Mouse (Mus musculus) hindbrain, embryonic 13.5 days (tissue): Measurements from ENCODE around the gene Srcin1. TPM values are rescaled to one million over a fixed set of nuclear protein-coding genes. Genes with fewer than 3 reads are reported as not detected.

Experiments used
- ATAC-seq: fragments of 200-750 bp; cut with Nextera tagmentation; 2 replicates; pipeline ENCODE4 v1.8.0; 2017; ENCODE audit warnings: moderate TSS enrichment; ENCODE audit not compliant: low FRiP score
- H3K27ac ChIP-seq: fragments of 300-500 bp; sonication (generic); 2 replicates; pipeline ENCODE4 v1.5.1; 2015; ENCODE audit warnings: inconsistent platforms, mild to moderate bottlenecking, moderate library complexity
- H3K27me3 ChIP-seq: fragments of 300-500 bp; sonication (generic); 2 replicates; pipeline ENCODE4 v1.6.1; 2015; ENCODE audit warnings: mild to moderate bottlenecking, inconsistent platforms
- H3K36me3 ChIP-seq: fragments of 300-500 bp; sonication (generic); 2 replicates; pipeline ENCODE4 v1.6.1; 2015; ENCODE audit warnings: mild to moderate bottlenecking, inconsistent platforms
- H3K4me1 ChIP-seq: fragments of 300-500 bp; sonication (generic); replicated peaks from 2 replicates; pipeline ENCODE4 v1.6.1; 2015; ENCODE audit warnings: inconsistent platforms
- H3K4me2 ChIP-seq: fragments of 300-500 bp; sonication (generic); 2 replicates; pipeline ENCODE4 v1.6.1; 2015; ENCODE audit warnings: inconsistent platforms, mild to moderate bottlenecking, moderate library complexity
- H3K4me3 ChIP-seq: fragments of 300-500 bp; sonication (generic); 2 replicates; pipeline ENCODE4 v1.5.1; 2015; ENCODE audit warnings: mild to moderate bottlenecking, inconsistent platforms
- H3K9ac ChIP-seq: fragments of 300-500 bp; sonication (generic); 2 replicates; pipeline ENCODE4 v1.6.1; 2015; ENCODE audit warnings: mild to moderate bottlenecking, inconsistent platforms
- H3K9me3 ChIP-seq: fragments of 300-500 bp; sonication (generic); 2 replicates; pipeline ENCODE4 v1.6.1; 2016; ENCODE audit warnings: inconsistent platforms
- WGBS: fragments of 180-500 bp; shearing (Covaris S2); methylation state at CpG from one replicate; pipeline ENCODE4 v1.1.7; 2015; 5-methylcytosine and 5-hydroxymethylcytosine counted together
- polyA plus RNA-seq: library from polyadenylated mRNA; unstranded; fragments of >200 nt; fragmentation: Nextera tagmentation; extraction: Ambion mirVana; gene quantifications from 2 replicates; pipeline ENCODE4 v1.2.1, GENCODE M21; 2015

The Srcin1 gene
- polyA plus RNA-seq, 1 experiment from 2014 or later = 7.0 TPM

GRCm38 (mm10) chr11:97525313-97525712 is 50.7 kb downstream of the Srcin1 start:
- H3K9ac ChIP-seq = no peak overlapping the region
- no peak for ATAC-seq

DNA sequence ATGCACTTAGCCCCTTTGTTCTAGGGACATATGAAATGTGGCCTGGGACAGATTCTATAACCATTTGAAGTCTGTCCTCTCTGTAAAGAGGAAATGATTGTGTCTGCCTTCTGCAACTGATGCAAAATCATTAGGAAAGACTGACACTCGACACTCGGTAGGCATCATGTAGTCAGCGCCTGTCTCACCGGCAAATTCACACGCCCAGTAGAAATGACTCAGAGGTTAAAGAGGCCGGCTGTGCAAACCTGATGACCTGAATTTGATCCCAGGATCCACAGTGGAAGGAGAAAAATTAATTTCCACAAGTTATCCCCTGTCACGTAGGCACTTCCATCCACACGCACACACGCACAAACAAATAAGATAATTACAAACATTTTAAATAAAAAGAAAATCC is 51.7 kb downstream of the Srcin1 start:
- peak overlapping the region; percentile 79 for H3K27ac ChIP-seq
- H3K4me2 ChIP-seq = no peak overlapping the region
- ATAC-seq = no peak
- H3K27me3 ChIP-seq = no peaks in the 10 kb centered on the region
- peaks cover 90% of the 10 kb centered on the region for H3K36me3 ChIP-seq
- 54% methylated on average over 9 of the region's 9 CpGs for WGBS
- H3K9ac ChIP-seq = peak overlapping the region; percentile 49; the same call in 1 of the 2 replicates
- peaks cover 19% of the 10 kb centered on the region for H3K4me1 ChIP-seq
- no peak overlapping the region for H3K4me3 ChIP-seq
- H3K9me3 ChIP-seq = no peaks in the 10 kb centered on the region

More at GRCm38 (mm10) chr11:97525313-97525712, 50.7 kb downstream of the Srcin1 start:
- Histone ChIP-seq H3K36me3 (peaks cover 90% of the 10 kb centered on the region), H3K4me2 (no peak overlapping the region), H3K27me3 (peaks cover under 1% of the 10 kb centered on the region; the same call in 1 of the 2 replicates), H3K27ac (0 out of 2 replicates have a peak overlapping the region, but pooled peaks have one; percentile 79), H3K4me1 (peaks cover 19% of the 10 kb centered on the region), H3K9me3 (no peaks in the 10 kb centered on the region), H3K4me3 (no peak overlapping the region)
- 92% methylated on average over 6 of the region's 6 CpGs for WGBS

DNA sequence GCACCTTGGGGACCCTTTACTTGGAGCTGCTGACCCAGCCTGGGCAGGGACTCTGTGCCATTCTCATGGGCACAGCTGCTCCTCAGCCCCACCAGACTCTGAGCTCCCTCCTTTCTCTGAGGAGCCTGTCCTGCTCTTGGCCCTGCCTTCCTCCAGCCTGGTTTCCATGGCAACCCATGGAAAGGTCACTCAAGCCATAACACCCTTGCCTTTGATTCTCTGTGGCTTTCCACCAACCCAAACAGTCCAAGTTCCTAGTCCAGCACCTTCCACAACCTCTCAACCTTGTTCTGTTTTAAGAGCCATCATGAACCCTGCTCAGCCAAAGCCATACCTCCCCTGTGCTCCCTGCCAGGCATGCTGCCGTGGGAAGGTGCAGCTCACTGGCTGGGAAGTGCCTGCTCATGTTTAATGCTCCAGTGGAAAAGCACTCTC is 52.1 kb downstream of the Srcin1 start:
- peak overlapping the region; percentile 79 for H3K27ac ChIP-seq
- no peak overlapping the region for H3K4me3 ChIP-seq
- H3K9me3 ChIP-seq = no peaks in the 10 kb centered on the region
- peaks cover 90% of the 10 kb centered on the region for H3K36me3 ChIP-seq
- H3K4me1 ChIP-seq = peaks cover 19% of the 10 kb centered on the region
- H3K9ac ChIP-seq = peak overlapping the region; percentile 49; the same call in 1 of the 2 replicates
- 4% methylated on average over 1 of the region's 1 CpGs for whole genome bisulfite sequencing
- H3K4me2 ChIP-seq = no peak overlapping the region
- no peak for ATAC-seq
- no peaks in the 10 kb centered on the region for H3K27me3 ChIP-seq

GRCm38 (mm10) chr11:97523107-97523506 is 52.9 kb downstream of the Srcin1 start:
- Histone ChIP-seq H3K27me3 (no peaks in the 10 kb centered on the region), H3K4me1 (peaks cover 19% of the 10 kb centered on the region), H3K4me3 (no peak overlapping the region), H3K27ac (peak overlapping the region; percentile 79), H3K4me2 (no peak overlapping the region), H3K9ac (0 out of 2 replicates have a peak overlapping the region, but pooled peaks have one; percentile 49), H3K36me3 (peaks cover 90% of the 10 kb centered on the region), H3K9me3 (no peaks in the 10 kb centered on the region)
- no peak for ATAC-seq
- 86% methylated on average over 14 of the region's 14 CpGs for WGBS

GRCm38 (mm10) chr11:97521741-97522474 is 54.1 kb downstream of the Srcin1 start:
- H3K27me3 ChIP-seq = no peaks in the 10 kb centered on the region
- ATAC-seq = no peak
- no peak overlapping the region for H3K27ac ChIP-seq
- no peaks in the 10 kb centered on the region for H3K9me3 ChIP-seq
- H3K36me3 ChIP-seq = peaks cover 100% of the 10 kb centered on the region
- no peak overlapping the region for H3K9ac ChIP-seq
- WGBS = 81% methylated on average over 29 of the region's 29 CpGs
- H3K4me2 ChIP-seq = no peak overlapping the region
- H3K4me3 ChIP-seq = no peak overlapping the region
- H3K4me1 ChIP-seq = peaks cover 19% of the 10 kb centered on the region

GRCm38 (mm10) chr11:97520541-97520940 is 55.4 kb downstream of the Srcin1 start:
- Histone ChIP-seq H3K27ac (no peak overlapping the region), H3K27me3 (no peaks in the 10 kb centered on the region), H3K9ac (no peak overlapping the region), H3K4me1 (peaks cover 19% of the 10 kb centered on the region), H3K4me2 (no peak overlapping the region), H3K36me3 (peaks cover 100% of the 10 kb centered on the region), H3K9me3 (no peaks in the 10 kb centered on the region), H3K4me3 (no peak overlapping the region)
- WGBS = 94% methylated on average over 7 of the region's 7 CpGs
- ATAC-seq = no peak

DNA sequence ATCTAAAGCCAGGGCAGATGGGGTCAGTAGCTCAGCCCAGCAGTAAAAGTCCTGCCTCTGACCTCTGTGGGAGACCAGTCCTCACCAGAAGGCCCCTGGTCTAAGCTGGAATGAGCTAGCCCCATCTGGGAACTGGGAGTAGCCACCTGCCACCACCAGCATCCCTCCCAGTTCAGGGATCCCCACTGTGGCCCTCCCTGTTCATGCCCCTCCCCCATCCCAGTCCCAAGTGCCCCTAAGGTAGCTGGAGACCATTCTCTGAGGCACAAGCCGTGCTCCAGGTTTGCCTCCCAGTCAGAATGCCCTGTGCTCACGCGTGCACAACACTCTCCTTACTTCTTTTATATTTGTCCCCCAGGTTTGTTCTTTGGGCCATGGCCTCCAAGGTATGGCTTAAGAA is 62.9 kb downstream of the Srcin1 start:
- Histone ChIP-seq H3K9ac (no peak overlapping the region), H3K4me2 (no peak overlapping the region), H3K9me3 (no peaks in the 10 kb centered on the region), H3K27ac (no peak overlapping the region), H3K36me3 (peaks cover 39% of the 10 kb centered on the region), H3K4me1 (peaks cover 23% of the 10 kb centered on the region), H3K27me3 (no peaks in the 10 kb centered on the region), H3K4me3 (no peak overlapping the region)
- 54% methylated on average over 3 of the region's 3 CpGs for WGBS
- ATAC-seq = no peak

- ATAC-seq = no peak
- Histone ChIP-seq H3K4me3 (no peak overlapping the region), H3K9me3 (no peaks in the 10 kb centered on the region), H3K4me1 (peaks cover 23% of the 10 kb centered on the region), H3K27ac (no peak overlapping the region), H3K27me3 (no peaks in the 10 kb centered on the region), H3K36me3 (peaks cover 33% of the 10 kb centered on the region), H3K4me2 (0 out of 2 replicates have a peak overlapping the region, but pooled peaks have one; percentile 4), H3K9ac (no peak overlapping the region)
- WGBS = 21% methylated on average over 6 of the region's 6 CpGs
Measured at GRCm38 (mm10) chr11:97512511-97512910, 63.5 kb downstream of the Srcin1 start.

DNA sequence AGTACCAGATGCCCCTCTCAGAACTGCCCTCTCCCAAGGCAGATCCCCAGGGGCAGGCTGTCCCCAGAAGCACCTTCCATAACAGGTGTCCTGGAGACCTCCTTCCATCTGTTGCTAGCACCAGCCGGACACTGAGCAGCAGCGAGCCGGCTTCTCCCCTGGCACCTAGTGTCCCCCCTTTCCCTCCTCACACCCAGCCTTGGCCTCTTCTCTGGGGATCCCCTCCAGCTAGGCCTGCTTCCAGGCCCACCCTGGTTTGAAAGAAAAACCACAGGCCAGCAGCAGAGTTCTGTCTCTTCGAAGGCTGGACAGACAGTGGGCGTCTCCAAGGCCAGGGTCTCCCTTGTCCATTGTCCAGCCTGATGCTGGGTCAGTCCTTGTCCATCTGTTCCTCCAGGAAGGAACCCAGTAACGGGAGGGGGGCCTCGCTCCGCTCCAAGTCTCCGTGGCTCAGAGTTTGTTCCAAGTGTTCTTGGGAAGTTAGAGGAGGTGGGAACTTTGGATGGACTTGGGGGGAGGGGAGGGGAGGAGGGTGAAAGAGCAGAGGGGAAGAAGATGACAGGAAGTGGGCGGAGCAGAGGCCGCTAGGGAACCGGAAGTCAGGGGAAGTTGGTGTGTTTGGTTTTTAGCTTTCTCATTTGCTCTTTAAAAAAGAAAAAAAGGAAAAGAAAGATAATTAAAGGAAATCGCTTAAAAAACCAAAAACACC is 64.2 kb downstream of the Srcin1 start:
- no peaks in the 10 kb centered on the region for H3K9me3 ChIP-seq
- H3K27ac ChIP-seq = peak overlapping the region; percentile 30; the same call in 1 of the 2 replicates
- 38% methylated on average over 13 of the region's 13 CpGs for WGBS
- 0 out of 2 replicates have a peak overlapping the region, but pooled peaks have one; percentile 2 for H3K9ac ChIP-seq
- H3K4me1 ChIP-seq = peaks cover 23% of the 10 kb centered on the region
- no peak for ATAC-seq
- H3K4me3 ChIP-seq = no peak overlapping the region
- H3K4me2 ChIP-seq = 0 out of 2 replicates have a peak overlapping the region, but pooled peaks have one; percentile 1
- peaks cover 26% of the 10 kb centered on the region for H3K36me3 ChIP-seq
- no peaks in the 10 kb centered on the region for H3K27me3 ChIP-seq

GRCm38 (mm10) chr11:97510966-97511660 is 64.9 kb downstream of the Srcin1 start:
- no peak for ATAC-seq
- Histone ChIP-seq H3K9ac (no peak overlapping the region), H3K4me2 (no peak overlapping the region), H3K4me3 (no peak overlapping the region), H3K27ac (peak overlapping the region; percentile 35; the same call in 1 of the 2 replicates), H3K4me1 (peaks cover 23% of the 10 kb centered on the region), H3K9me3 (no peaks in the 10 kb centered on the region), H3K36me3 (peaks cover 19% of the 10 kb centered on the region), H3K27me3 (no peaks in the 10 kb centered on the region)
- 23% methylated on average over 10 of the region's 10 CpGs for WGBS

DNA sequence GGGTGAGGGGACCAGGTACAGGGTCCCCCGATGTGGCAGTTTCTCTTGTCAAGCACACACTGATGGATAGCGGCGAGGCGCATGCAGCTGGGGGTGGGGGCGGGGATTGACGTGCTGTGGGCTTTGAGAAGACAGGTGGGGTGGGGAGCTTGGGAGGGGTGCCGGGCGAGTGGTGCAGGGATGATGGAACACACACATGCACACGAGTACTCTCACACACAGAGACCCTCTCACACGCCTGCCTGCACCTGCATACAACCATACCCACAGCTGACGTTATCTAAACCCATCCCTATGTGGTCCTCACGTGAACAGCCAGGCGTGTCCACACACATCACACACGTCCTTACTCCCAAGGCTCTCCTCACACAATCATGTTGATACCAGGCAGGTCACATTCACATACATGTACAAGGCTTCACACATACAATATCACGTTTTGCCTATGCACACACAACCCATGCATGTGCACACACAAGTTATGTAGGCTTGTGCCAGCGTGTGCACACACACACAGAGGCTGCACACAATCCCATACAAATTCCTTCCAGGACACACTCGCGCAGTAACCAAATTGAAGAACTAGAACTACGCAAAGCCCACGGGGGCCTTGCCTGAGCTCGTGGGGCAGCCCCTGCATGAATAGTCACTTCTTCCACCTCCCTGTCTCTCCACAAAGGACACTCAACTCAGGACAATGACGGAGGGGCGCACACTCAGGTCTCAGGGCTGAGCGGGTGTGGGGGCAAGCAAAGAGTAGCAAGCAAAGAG is 66.1 kb downstream of the Srcin1 start:
- Histone ChIP-seq H3K4me2 (no peak overlapping the region), H3K27ac (peak overlapping the region; percentile 40), H3K9ac (peak overlapping the region; percentile 39; the same call in 1 of the 2 replicates), H3K4me1 (peaks cover 23% of the 10 kb centered on the region), H3K9me3 (no peaks in the 10 kb centered on the region), H3K36me3 (peaks cover 7% of the 10 kb centered on the region), H3K27me3 (no peaks in the 10 kb centered on the region), H3K4me3 (no peak overlapping the region)
- ATAC-seq = peak; percentile 15; the same call in 1 of the 2 replicates
- WGBS = 44% methylated on average over 24 of the region's 24 CpGs
